Mouse (Mus musculus) olfactory bulb, adult 2 months (tissue): ENCODE data around the gene Mcl1. TPM values are rescaled to one million over a fixed set of nuclear protein-coding genes. Genes with fewer than 3 reads are reported as not detected.

Source experiments
- H3K27ac ChIP-seq: fragments of 200-500 bp; 2 replicates; pipeline ENCODE4 v1.5.1; 2012; ENCODE audit warnings: low read depth, low read length; ENCODE audit not compliant: insufficient read depth
- H3K4me1 ChIP-seq: fragments of 200-500 bp; 2 replicates; pipeline ENCODE4 v1.6.1; 2012; ENCODE audit warnings: low read length; ENCODE audit not compliant: control insufficient read depth, insufficient read depth
- H3K4me3 ChIP-seq: fragments of 200-500 bp; 2 replicates; pipeline ENCODE4 v1.5.1; 2012; ENCODE audit warnings: mild to moderate bottlenecking, low read depth, low read length, moderate library complexity; ENCODE audit not compliant: insufficient read depth
- CTCF ChIP-seq: fragments of 200-500 bp; IDR thresholded peaks from 2 replicates; pipeline ENCODE4 v1.5.1; 2012; ENCODE audit warnings: low read depth, mild to moderate bottlenecking, low read length, moderate library complexity; ENCODE audit not compliant: insufficient read depth
- POLR2A ChIP-seq: fragments of 200-500 bp; IDR thresholded peaks from 2 replicates; pipeline ENCODE4 v1.6.1; 2012; ENCODE audit warnings: mild to moderate bottlenecking, low read depth, low read length, moderate library complexity; ENCODE audit not compliant: insufficient read depth
- WGBS: fragments of 180-500 bp; shearing (Covaris S2); methylation state at CpG from one replicate; pipeline ENCODE4 v1.1.7; 2018; 5-methylcytosine and 5-hydroxymethylcytosine counted together
- polyA plus RNA-seq: library from polyadenylated mRNA; stranded (reverse); fragments of >200 nt; gene quantifications from 2 replicates; pipeline ENCODE4 v1.2.4, GENCODE M21; 2012; ENCODE audit warnings: low replicate concordance; ENCODE audit not compliant: missing spikeins, insufficient read depth, insufficient read length

Mcl1 gene
- polyA plus RNA-seq, 1 experiment, result 245 TPM

DNA sequence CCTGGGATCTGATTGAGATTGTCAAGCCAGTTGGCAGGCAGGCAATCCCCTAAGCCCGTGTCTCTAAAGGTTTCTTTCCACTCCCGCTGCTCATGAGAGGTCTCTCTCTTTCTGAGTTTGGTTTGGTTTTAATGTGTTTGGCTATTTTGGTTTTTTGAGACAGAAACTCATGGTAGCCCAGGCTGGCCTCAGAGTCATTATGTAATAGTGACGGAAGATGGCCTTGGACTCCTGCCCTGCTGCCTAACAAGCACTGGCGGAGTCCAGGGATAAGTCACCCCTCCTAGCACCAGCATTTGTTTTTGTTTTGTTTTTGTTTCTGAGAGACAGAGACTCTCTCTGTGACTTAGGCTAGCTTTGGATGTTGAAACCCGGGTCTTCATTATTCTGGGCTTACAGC lies 3.2 kb upstream of the Mcl1 start:
- H3K27ac ChIP-seq, result no peak overlapping the region
- peaks cover 7% of the 10 kb centered on the region; the same call in 1 of the 2 replicates for H3K4me1 ChIP-seq
- H3K4me3 ChIP-seq, result no peak overlapping the region
- WGBS, result 80% methylated on average over 5 of the region's 5 CpGs
- TF ChIP-seq POLR2A (no peak), CTCF (no peak)

GRCm38 (mm10) chr3:95657108-95657507 lies 1.5 kb upstream of the Mcl1 start:
- H3K27ac ChIP-seq, result no peak overlapping the region
- H3K4me1 ChIP-seq, result peaks cover 4% of the 10 kb centered on the region; the same call in 1 of the 2 replicates
- 85% methylated on average over 3 of the region's 3 CpGs for WGBS
- TF ChIP-seq CTCF, result no peak
- no peak for TF ChIP-seq POLR2A
- no peak overlapping the region for H3K4me3 ChIP-seq

- no peak overlapping the region for H3K4me3 ChIP-seq
- peaks cover 2% of the 10 kb centered on the region; the same call in 1 of the 2 replicates for H3K4me1 ChIP-seq
- TF ChIP-seq CTCF (no peak), POLR2A (no peak)
- 84% methylated on average over 3 of the region's 3 CpGs for WGBS
- no peak overlapping the region for H3K27ac ChIP-seq
Observed at GRCm38 (mm10) chr3:95657711-95658110, 877 bp upstream of the Mcl1 start.

DNA sequence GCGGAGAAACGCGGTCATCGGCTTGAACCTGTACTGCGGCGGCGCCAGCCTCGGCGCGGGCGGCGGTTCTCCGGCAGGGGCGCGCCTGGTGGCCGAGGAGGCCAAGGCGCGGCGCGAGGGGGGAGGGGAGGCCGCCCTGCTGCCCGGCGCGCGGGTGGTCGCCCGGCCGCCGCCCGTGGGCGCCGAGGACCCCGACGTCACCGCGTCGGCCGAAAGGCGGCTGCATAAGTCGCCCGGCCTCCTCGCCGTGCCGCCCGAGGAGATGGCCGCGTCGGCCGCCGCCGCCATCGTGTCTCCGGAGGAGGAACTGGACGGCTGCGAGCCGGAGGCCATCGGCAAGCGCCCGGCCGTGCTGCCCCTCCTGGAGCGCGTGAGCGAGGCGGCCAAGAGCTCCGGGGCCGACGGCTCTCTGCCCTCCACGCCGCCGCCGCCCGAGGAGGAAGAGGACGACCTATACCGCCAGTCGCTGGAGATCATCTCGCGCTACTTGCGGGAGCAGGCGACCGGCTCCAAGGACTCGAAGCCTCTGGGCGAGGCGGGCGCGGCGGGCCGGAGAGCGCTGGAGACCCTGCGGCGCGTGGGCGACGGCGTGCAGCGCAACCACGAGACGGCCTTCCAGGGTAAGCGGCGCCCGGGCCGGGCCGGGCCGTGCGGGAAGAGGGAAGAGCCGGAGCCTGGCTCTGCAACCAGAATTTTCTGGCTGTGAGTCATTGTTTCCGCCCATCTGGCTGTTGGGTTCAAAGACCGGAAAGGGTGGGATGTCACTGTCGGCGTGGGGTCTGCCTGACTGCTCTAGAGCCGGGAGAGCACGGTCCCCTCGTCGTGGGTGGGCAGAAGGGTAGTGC lies 502 bp downstream of the Mcl1 start:
- peaks cover 2% of the 10 kb centered on the region; the same call in 1 of the 2 replicates for H3K4me1 ChIP-seq
- peak overlapping the region; percentile 89 for H3K4me3 ChIP-seq
- TF ChIP-seq CTCF (no peak), POLR2A (no peak)
- WGBS, result under 1% methylated on average over 109 of the region's 113 CpGs
- H3K27ac ChIP-seq, result peak overlapping the region; percentile 98

DNA sequence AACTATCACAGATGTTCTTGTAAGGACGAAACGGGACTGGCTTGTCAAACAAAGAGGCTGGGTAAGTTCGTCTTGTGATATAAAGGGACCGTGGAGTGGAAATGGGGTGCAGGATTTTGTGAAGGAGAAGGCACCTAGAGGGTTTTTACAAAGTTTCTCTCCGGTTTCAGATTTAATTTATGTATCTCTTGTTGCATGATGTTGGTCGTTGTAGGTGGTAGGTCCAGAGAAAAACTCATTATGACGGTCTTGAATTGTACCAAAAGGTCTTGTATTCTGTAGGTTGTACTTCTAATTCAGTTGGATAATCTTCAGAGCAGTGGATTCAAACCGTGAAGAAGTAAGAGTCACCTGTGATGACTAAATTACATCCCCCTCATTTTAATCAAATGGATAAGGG lies 1.4 kb downstream of the Mcl1 start:
- Histone ChIP-seq H3K4me1 (peaks cover 5% of the 10 kb centered on the region), H3K27ac (peak overlapping the region; percentile 53), H3K4me3 (peak overlapping the region; percentile 89)
- under 1% methylated on average over 8 of the region's 8 CpGs for WGBS
- no peak for TF ChIP-seq POLR2A
- no peak for TF ChIP-seq CTCF

GRCm38 (mm10) chr3:95660788-95661478 lies 2.3 kb downstream of the Mcl1 start:
- Histone ChIP-seq H3K27ac (no peak overlapping the region), H3K4me3 (no peak overlapping the region), H3K4me1 (peaks cover 6% of the 10 kb centered on the region)
- no peak for TF ChIP-seq POLR2A
- no peak for TF ChIP-seq CTCF
- 5% methylated on average over 2 of the region's 2 CpGs for WGBS

DNA sequence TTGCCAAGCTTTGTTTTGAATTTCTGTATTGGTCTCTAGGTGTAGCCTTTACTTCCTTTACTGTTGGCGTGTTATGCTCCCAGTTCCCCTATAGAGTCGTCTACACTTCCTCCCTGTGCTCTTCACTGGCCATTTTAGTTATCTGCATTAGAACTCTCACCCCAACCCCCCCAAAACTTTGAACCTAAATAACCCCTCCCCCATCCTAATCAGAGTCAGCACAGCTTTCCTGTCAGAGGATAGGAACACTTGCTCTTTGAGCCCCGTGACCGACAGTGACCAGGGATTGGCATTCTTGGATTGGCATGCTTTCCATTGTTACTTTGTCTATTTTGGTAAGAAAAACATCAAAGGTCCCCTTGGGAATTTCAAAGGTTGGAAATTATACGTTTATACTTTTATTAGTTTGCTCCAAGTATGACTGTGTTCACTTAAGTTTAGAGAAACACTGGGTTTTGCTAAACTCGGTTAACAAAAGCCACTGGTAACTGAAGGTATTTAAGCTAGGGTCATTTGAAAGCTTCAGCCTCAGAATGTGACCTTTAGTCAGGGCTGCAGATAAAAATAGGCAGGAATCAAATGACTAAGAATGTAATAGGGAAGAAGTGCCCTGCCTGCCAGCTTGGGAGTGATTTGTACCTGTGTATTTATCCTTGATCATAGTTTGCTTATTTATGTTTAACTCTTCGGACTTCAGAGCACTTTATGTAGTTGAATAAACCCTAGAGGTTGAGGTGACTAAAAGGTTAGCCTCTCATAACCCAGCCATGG lies 3.5 kb downstream of the Mcl1 start:
- 38% methylated on average over 7 of the region's 7 CpGs for WGBS
- Histone ChIP-seq H3K4me1 (peaks cover 8% of the 10 kb centered on the region), H3K27ac (no peak overlapping the region), H3K4me3 (no peak overlapping the region)
- TF ChIP-seq CTCF, result no peak
- no peak for TF ChIP-seq POLR2A

DNA sequence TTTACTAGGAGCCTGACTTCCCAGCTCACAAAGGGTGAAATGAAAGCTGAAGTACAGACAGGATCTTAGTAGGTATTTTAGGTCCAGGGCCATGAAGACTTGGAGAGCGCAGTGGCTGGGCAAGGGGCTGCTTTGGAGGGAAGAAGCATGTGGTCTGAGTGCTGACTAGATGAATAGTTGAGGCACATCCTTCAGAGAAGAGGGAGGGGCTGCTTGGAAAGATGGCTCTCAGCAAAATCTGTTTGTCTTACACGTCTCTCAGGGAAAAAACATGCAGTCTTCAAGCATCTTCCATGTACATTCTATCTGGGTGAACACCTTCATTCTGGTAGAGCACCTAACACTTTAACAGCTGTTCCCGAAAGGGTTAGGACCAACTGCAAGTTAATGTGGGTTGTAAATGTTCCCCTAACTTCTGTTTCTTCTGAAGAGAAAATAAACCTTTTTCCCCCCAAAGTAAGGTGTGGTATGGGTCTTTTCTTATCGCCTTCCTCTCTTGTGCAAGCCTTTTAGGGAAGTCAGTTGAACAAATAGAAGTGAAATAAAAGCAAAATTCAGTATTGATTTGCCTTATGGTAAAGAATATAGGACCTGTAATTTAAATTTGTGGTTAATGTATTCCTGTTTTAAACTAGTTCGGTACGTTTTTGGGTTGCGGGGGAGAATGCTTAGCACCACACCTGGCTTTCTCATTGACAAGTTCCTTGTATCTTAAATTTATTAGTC lies 4.3 kb downstream of the Mcl1 start:
- Histone ChIP-seq H3K4me1 (peaks cover 10% of the 10 kb centered on the region), H3K4me3 (no peak overlapping the region), H3K27ac (no peak overlapping the region)
- no peak for TF ChIP-seq CTCF
- no peak for TF ChIP-seq POLR2A
- WGBS, result 67% methylated on average over 7 of the region's 7 CpGs
